Mouse (Mus musculus) lung, postnatal 0 days (tissue): ENCODE measurements at regions not wholly inside any gene's neighbourhood (a gene's known extent, or its start where the extent isn't known, plus 50 kb on each side); places are given as distances from the start of the nearest gene placed in this dataset.

Experiments used
- CTCF ChIP-seq: IDR thresholded peaks from 2 replicates; pipeline ENCODE4 v1.5.1; 2016; ENCODE audit warnings: antibody characterized with exemption, mild to moderate bottlenecking
- EP300 ChIP-seq: IDR thresholded peaks from 2 replicates; pipeline ENCODE4 v1.6.1; 2016; ENCODE audit warnings: antibody characterized with exemption, mild to moderate bottlenecking, control low read depth

DNA sequence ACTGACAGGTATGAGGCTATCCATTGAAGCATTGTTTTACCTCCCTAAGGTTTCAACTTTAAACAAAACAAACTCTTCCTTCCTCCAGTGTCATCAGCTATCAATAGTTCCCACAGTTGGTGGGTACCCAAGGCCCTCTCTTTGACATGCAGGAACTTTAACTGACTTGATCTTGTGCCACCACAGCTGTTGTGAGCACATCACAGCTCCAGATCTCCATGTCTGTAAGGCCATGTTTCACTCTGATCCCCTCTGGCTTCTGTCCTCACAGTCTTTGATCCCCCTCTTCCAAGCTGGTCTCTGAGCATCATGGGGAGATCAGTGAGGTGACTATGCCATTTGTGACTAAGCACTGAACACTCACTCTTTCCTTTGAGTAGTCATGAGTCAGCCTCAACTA, 110.8 kb upstream of the Pcdh15 start:
- no peak for TF ChIP-seq CTCF
- no peak for TF ChIP-seq EP300
